Mouse (Mus musculus) thymus, postnatal 0 days (tissue): Measurements from ENCODE around the gene Rpl13. TPM values are rescaled to one million over a fixed set of nuclear protein-coding genes. Genes with fewer than 3 reads are reported as not detected.

Source experiments
- DNase-seq: peaks from one replicate; pipeline ENCODE4 v3.0.0-alpha.2; 2015; ENCODE audit warnings: low spot score
- polyA plus RNA-seq: library from polyadenylated mRNA; unstranded; fragments of >200 nt; fragmentation: Nextera tagmentation; extraction: Ambion mirVana; gene quantifications from 2 replicates; pipeline ENCODE4 v1.2.1, GENCODE M21; 2015

Rpl13 gene
- polyA plus RNA-seq, 1 experiment from 2014 or later = 1,818 TPM

GRCm38 (mm10) chr8:123106531-123106930, 4.4 kb downstream of the Rpl13 start:
- no peak for DNase-seq

- DNase-seq = no peak
Measured at GRCm38 (mm10) chr8:123108010-123108409, 5.9 kb downstream of the Rpl13 start.

GRCm38 (mm10) chr8:123108953-123109352, 6.8 kb downstream of the Rpl13 start:
- no peak for DNase-seq

- peak; percentile 71 for DNase-seq
Measured at GRCm38 (mm10) chr8:123110649-123111048, 8.5 kb downstream of the Rpl13 start.

- DNase-seq = no peak
Measured at GRCm38 (mm10) chr8:123112892-123113291, 10.7 kb downstream of the Rpl13 start.

DNA sequence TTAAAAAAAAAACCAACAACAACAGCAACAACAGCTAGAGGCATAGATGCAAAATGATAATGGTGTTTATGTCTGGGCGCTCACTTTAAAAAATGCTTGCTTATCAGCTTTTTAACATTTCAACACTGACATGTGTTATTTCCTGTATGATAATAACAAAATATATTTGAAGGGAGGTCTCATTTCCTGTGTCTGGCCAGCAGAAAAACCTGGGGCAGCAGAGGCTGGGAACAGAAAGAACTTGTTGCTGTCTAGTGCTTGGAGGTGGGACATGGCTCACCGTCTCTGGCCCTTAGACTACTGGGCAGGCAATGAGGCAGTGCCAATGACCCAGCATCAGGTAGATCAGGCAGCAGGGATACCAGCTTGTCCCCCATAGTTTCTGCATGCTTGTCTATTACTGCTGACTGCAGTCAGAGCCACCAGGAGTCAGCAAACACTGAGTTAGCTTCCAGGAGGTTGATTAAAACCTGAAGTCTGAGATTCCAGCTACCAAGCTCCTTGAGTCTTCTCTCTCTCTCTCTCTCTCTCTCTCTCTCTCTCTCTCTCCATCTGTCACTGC, 11.8 kb downstream of the Rpl13 start:
- DNase-seq = no peak

DNA sequence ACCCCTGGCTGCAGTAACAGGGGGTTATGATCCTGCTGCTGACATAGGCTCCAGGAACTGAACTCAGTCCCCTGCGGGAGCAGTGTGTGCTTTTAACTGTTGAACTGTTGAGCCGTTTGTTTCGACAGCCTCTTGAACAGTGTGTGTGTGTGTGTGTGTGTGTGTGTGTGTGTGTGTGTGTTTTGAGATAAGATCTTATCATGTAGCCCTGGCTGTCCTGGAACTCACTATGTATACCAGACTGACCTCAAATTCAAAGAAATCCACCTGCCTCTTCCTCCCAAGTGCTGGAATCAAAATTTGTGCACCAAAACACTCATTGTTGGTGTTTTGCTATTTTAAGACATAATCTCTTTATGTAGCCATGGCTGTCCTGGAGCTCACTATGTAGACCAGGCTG, 12.5 kb downstream of the Rpl13 start:
- DNase-seq = no peak

DNA sequence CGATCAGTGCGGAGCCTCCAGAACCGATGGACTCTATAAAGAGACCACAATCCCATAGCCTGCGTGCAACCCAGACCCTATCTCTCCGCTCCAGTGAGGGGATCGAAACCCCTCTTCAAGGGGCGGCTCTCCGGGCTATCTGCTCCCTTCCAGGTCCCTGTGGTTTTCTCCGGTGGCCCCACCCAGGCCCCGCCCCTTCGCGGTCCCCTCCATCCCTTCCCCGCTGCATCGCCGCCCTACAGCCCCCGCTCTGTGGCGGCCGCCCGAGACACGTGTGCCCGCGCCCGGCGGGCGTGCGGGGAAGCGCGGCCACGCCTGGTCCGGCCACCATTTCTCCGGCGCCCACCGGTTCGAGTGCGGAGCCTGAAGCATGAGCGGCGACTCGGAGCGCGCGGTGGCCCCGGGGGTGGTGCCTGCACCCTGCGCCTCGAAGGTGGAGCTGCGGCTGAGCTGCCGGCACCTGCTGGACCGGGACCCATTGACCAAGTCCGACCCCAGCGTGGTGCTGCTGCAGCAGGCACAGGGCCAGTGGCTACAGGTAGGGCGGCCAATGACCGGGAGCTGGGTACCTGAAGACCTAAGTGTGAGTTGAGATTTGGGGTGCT, 15.1 kb downstream of the Rpl13 start, which contains the start of gene Cpne7:
Cpne7 (plus strand) TSS at position 248 of the 605 bp plus-strand sequence.
- DNase-seq = no peak

GRCm38 (mm10) chr8:123117744-123118143, 15.6 kb downstream of the Rpl13 start:
- DNase-seq = no peak

DNA sequence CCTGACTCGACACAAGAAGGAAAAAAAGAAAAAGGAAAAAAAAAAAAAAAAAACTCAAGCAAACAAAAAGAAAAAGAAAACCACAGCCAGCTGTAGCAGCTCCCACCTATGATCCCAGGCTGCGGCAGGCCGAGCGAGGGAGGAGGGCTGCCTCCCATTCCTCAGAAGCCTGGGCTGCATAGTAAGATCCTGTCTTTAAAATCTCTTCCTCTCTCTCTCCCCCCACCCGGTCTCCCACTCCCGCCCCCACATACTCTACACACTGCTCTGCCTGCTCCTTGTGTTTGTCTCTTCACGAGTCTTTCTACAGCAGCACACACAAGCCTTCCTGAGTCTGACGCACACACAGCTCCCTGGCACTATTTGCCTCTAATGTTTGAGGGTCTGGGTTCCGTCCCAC, 19.9 kb downstream of the Rpl13 start:
- DNase-seq = no peak

DNA sequence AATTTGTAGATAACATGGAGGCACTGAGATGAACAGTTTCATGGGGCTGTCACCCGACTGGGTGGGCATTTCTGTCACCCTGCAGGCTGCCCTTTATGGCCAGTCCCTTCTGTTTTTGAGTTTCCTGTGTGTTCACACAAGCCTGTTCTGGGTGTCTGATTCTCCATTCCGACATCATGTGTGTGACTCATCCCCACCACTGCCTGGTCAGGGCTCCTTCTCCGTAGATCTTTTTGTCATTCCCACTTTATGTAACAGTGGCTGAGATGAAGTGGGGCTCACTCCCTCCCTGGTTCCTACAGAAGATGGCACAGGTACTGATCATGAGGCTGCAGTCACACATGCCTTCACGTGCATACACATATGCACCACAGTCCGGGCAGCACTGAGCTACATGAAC, 20.5 kb downstream of the Rpl13 start:
- no peak for DNase-seq

DNA sequence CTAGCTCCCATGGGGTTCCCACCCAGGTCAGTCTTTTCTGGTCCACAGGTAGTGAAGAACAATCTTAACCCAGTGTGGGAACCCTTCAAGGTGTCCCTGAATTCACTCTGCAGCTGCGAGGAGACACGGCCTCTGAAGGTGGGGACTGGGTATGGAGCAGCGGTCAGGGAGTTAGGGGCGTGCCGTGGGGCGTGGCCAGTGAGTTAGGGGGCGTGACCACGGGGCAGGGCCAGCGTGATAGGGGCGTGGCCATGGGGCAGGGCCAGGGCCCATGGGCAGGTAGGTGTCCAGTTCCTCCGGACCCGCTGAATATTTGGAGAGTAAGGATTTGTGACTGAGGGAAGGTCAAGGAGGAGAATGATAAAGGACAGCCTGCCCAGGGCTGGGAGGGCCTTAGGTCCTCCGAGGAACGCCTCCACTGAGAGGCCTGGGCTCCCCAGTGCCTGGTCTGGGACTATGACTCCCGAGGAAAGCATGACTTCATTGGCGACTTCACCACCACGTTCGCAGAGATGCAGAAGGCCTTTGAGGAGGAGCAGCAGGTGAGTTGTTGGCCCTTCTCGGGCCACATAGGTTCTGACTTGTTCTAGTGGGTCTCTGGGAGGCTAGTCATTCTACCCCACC, 24.2 kb downstream of the Rpl13 start:
- DNase-seq = no peak

DNA sequence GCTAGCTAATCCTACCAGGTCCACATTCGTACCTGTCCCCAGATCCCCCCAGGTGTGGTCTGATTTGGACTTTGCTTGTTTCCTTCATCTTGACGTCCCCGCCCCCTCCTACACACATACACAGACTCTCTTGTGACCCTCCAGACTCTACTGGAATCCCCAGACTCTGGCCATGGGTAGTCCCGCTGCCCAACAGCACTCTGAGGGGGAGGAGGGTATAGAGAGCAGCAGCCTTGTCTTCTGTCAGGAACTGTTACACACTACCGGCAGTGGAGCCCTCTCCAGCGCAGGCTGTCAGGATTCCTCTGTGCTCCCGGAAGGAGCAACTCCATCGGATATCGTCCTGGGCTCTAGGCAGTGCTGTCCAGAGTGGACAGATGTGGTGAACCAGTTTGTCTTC, 28.9 kb downstream of the Rpl13 start:
- DNase-seq = no peak

DNA sequence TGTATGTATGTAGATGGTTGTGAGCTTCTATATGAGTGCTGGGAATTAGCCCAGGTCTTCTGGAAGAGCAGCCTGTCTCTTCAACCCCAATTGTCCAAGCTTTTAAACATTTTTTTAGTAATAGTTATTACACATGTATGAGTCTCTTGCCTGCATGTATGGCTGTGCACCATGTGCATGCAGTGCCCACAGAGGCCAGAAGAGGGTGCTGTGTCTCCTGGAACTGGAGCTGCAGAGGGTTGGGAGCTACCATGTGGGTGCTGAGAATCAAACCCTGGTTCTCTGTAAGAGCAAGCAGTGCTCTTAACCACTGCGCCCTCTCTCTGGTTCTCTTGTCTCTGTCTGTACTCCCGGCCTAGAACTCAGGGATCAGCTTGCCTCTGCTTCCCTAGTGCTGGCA, 30.8 kb downstream of the Rpl13 start:
- DNase-seq = no peak

DNA sequence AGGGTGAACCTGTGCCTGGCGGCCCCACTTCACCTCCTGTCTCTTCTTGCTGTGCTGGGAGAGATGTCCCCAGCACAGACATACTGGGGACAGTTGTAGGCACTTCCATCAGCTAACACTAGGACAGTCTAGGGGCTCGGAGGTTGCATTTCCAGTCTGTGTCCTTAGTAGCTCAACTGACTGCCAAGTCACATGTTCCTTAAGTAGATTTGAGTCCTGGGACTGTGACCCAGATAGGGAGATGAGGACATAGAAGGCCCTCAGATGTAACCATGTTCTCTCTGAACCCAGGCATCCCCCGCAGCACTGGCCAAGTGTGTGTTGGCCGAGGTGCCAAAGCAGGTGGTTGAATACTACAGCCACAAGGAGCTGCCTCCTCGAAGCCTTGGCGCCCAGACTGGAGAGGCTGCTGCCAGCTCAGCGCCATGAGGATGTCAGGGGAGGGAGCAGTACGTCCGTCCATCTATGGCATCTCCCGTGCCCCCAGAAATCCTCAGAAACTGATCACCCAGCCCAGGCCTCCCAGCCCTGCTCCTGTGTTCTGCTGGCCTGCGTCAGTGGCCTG, 32.1 kb downstream of the Rpl13 start:
- no peak for DNase-seq

DNA sequence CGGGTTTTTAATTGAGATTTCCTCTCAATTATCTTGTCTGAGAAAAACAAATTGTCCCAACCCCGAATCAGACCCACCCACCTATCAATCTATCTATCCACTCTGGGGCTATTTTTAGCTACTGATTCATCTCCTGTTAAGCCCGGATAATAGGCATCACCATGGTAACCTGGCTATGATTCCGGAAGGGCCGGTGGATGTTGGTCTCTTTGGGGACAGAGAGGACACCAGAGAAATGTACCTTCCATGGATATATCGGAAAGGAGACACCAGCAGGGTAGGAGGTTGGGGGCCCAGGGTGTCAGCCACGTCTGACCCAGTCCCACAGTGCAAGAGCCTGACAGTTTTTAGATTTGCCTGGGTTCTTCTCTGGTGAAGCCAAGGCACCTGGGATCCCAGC, 33.3 kb downstream of the Rpl13 start:
- no peak for DNase-seq

- no peak for DNase-seq
Measured at GRCm38 (mm10) chr8:123135806-123136205, 33.7 kb downstream of the Rpl13 start.

- no peak for DNase-seq
Measured at GRCm38 (mm10) chr8:123136287-123136686, 34.1 kb downstream of the Rpl13 start.

GRCm38 (mm10) chr8:123137645-123138077, 35.5 kb downstream of the Rpl13 start:
- DNase-seq = peak; percentile 10

GRCm38 (mm10) chr8:123138741-123139140, 36.6 kb downstream of the Rpl13 start:
- no peak for DNase-seq

DNA sequence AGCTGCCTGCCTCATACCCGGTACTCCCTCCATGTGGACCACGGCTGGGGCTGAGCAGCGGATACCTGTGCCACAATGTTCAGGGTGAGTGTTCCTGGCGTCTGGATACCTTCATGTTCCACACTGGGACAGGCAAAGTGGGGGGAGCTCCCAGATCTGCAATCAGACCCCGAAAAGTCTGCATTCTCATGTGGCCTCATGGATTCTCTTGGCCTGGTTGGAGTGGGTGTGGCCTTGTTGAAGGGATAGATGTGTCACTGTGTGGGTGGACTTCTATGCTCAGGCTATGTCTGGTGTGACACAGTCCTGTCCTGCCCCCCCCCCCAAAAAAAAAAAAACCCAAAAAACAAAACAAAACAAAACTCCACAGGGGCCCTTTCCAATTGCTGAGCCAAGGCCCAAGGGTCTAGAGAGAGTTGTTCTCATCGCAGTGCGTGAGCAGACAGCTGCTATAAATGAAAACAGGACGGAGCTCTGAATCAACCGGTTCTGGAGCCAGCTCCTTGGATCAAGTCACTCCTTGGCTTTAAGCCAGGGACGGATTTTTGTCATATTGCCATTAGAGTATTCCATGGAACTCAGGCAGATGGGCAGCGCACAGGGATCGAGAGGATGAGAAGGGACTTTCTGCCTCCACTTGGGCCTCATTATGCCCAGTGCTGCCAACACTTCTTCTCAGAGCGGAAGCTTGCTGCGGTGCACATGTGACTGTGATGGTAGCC, 39.8 kb downstream of the Rpl13 start:
- DNase-seq = no peak

- no peak for DNase-seq
Measured at GRCm38 (mm10) chr8:123145279-123145678, 43.1 kb downstream of the Rpl13 start.
